Mouse (Mus musculus): ENCODE measurements around the gene Klhdc8b.

- TF ChIP-seq CTCF (IDR thresholded peaks at IDR 0.05; ENCODE audit: borderline replicate concordance, control insufficient read depth, extremely low read depth, insufficient read depth, low read length, poor library complexity) (no peak), POLR2A (IDR thresholded peaks at IDR 0.05; ENCODE audit: control insufficient read depth, extremely low read depth, insufficient read depth, low read length, poor library complexity) (no peak)
Observed at GRCm38 (mm10) chr9:108450292-108451169, 10.8 kb downstream of the Klhdc8b start.

Data from thymus, adult 2 months (tissue).